Mouse (Mus musculus) adrenal gland, adult 8-10 months (tissue): ENCODE results near the gene Rnf44. TPM values are rescaled to one million over a fixed set of nuclear protein-coding genes. Genes with fewer than 3 reads are reported as not detected.

Experiments used
- DNase-seq: peaks from one replicate; pipeline ENCODE4 v3.0.0; 2022
- total RNA-seq, 4 experiments: library from RNA; stranded (reverse); gene quantifications; 2 replicates each; pipeline ENCODE4 v1.2.4; 2022

Gene Rnf44
- total RNA-seq, 4 experiments from 2014 or later = 117 to 123 (median 122) TPM

GRCm38 (mm10) chr13:54686139-54687053, 7.3 kb downstream of the Rnf44 start:
- DNase-seq = no peak

- no peak for DNase-seq
These were observed 8.5 kb downstream of the Rnf44 start for GRCm38 (mm10) chr13:54685174-54685573.

DNA sequence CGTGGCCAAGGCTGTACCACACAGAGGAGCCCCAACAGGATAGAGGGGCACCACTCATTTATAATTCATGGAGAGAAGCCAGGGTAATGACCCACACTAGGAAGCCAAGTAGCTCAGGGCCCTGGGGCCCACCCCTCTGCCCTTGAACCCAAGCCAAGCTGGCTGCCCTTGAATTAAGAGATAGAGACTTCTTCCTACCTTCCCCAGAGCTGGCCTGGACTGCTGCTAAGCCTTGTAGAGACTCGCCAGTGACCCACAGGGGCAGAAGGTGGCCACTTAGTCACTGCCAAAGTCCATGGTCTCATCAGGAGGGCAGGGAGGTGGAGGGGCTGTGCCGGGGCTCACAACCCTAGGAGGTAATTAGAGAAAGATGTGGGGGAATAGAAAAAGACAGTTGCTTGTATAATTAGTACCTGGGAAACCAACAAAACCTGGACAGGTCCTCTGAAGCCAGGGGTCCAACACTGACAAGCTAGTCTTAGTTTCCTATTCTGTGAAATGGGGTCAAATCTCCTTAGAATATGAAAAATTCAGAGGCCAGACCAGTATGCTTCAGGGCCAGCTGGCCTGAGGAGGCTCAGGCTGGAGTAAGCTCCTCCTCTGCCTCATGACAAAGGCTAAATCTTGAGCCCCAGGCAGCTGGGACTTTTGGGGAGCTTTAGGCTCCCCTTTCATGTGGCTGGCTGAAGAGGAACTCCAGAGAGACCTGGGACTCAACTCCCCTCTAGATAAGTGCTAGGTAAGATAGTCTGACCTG, 9.4 kb downstream of the Rnf44 start:
- DNase-seq = peak; percentile 90

- DNase-seq = no peak
These were observed 10.4 kb downstream of the Rnf44 start for GRCm38 (mm10) chr13:54683301-54683700.

- no peak for DNase-seq
These were observed 12.4 kb downstream of the Rnf44 start for GRCm38 (mm10) chr13:54681291-54681690.

- no peak for DNase-seq
These were observed 13.4 kb downstream of the Rnf44 start for GRCm38 (mm10) chr13:54680184-54680853.

DNA sequence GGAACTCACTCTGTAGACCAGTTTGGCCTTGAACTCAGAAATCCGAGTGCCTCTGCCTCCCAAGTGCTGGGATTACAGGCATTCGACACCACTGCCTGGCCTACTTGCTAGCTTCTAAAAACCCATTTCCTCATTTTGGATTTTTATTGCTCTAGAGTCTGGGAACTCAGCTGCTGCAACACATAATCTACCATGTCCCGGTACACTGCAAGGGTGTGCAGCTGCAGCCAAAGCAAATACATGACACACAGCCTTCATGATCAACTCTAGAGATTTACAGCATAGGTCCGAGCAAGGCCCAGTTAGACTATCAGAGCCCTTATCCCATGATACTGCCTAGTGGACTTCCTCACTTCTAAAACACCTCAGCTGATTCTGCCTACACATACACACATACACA, 15.4 kb downstream of the Rnf44 start:
- no peak for DNase-seq

DNA sequence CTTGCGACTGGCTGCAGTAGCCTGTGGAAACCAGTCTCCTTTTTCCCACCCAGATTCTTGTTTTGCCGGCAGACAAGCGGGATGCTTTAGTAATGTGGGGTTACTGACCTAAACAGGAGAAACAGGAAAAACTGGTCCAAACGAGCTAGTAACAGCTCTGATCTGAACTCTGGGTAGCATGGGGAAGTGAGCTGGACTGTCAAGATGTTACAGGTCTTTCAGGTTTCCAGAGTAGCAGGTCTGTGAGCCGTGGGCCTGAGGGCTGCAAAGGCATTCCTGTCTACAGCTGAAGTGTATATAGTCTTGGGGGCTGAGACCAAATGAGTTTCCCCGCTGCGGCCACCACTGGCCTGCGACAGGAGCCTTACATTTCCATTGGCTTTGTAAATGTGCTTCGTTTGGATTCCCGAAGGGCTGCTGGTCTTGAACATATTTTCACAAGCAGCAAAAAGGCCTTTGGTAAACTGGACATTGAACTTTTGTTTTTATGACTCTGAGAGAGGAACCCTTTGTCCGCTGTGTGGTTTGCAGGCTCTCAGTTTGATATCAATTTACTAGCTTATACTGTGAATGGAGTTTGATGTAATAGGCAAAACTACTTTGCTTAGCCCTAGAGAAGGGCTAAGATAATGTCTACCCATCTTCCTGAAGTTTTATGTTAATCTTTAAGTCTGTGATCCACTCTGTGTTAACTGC, 17.7 kb downstream of the Rnf44 start:
- no peak for DNase-seq

DNA sequence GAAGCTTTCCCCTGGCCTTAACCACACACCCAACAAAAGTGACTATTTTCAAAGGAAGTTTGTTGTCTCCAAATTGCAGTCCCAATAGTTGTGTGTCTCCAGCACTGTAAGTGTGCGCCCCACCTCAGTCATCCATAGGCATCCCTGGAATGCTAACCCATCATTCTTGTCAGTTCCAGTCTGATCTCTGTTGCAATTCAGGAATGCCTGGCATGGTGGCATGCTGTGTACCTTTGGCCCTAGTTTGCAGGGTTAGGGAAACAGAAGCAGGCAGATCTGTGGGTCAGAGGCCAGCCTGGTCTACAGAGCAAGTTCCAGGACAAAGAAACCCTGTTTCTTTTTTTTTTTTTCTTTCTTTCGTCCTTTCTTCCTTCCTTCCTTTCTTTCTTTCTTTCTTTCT, 23.2 kb downstream of the Rnf44 start:
- no peak for DNase-seq

- no peak for DNase-seq
These were observed 28.6 kb downstream of the Rnf44 start for GRCm38 (mm10) chr13:54665062-54665461.

DNA sequence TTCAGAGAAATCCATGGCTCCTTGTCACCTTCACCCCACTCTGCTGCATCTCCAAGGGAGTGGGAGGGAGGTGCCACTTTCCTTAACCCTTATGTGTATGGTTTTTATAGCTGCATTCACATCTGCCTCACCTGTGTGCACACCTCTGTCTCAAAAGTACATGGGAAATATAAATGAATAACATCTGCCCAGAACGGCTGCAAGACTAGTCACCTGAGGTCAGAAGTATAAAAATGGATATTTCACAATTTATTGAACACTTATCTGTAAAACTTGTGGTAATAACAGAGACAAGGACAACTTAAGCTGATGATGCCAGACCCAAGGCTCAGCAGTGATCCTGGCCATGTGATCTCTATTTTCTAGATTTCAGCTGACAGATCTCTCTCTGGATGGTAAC, 29.2 kb downstream of the Rnf44 start:
- DNase-seq = peak; percentile 47

GRCm38 (mm10) chr13:54663999-54664398, 29.7 kb downstream of the Rnf44 start:
- no peak for DNase-seq

DNA sequence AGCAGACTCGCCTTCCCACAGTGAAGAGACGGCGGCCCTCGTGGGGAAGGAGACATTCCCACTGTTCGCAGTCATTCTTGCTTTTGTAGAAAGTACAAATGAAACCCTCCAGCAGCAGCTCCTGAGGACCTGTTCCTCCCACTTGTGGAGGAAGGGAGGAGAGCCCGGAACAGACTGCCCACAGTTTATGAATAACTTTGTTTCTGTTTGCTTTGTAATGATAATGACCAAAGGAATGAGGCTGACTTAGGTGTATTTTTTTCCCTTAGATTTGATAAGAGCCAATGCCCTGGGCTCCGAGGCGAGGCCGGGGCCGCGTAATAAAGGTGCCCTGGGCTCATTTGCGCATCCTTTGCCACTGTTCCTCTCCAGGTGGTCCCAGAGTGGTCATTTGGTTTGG, 32.3 kb downstream of the Rnf44 start:
- no peak for DNase-seq

GRCm38 (mm10) chr13:54660877-54661276, 32.8 kb downstream of the Rnf44 start:
- DNase-seq = no peak

DNA sequence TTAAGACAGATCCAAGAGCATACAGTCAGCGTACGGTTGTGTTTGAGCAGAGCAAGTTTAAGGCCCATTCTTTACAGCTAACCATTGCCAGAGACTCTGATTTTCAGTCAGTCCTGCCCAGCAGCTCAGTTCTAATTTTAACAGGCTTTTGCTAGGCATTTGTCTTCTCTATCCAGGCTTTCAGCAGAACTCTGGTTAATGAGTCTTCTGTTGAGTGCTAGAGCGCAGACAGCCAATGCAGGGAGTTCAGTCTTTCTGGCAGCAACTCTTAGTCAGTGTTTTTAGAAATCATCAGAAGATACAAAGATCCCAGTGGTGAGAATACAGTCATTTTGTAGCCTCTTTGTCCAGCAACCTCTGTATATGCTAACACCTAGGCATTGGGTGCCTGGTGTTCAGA, 43.2 kb downstream of the Rnf44 start:
- DNase-seq = no peak

DNA sequence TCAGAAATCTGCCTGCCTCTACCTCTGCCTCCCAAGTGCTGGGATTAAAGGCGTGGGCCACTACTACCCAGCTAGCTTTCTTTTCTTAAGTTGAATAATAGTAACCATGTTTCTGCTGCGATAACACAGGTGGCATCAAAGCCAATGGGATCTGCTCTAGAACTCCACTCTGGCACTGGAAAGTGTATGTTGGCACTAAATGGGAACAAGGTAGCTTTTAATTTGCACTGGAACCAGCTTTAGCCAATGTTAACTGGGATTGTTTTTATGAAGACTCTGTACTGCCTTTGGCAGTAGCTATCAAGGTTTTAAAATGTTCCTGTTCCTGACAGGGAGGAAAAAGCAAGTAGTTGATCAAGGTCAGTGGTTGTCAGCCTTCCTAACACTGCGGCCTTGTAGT, 58.7 kb downstream of the Rnf44 start:
- DNase-seq = no peak

- DNase-seq = no peak
These were observed 60.9 kb downstream of the Rnf44 start for GRCm38 (mm10) chr13:54632731-54633277.

Other genes with a start within 250 kb of the Rnf44 start
- 10 to 100 TPM; 44.4 to 51.6 (median 48.7) TPM for gene Thoc3, start 225.1 kb downstream of the Rnf44 start, total RNA-seq
- gene Simc1, start 190.1 kb downstream of the Rnf44 start, total RNA-seq = 10 to 100 TPM; 13.5 to 56.8 (median 26.1) TPM
- gene 4833439L19Rik, start 128.5 kb downstream of the Rnf44 start, total RNA-seq = 100 to 1,000 TPM; 162 to 193 (median 173) TPM
- gene Arl10, start 118.9 kb downstream of the Rnf44 start, total RNA-seq = 10 to 100 TPM; 55.4 to 77.4 (median 62.0) TPM
- gene Nop16, start 103.8 kb downstream of the Rnf44 start, total RNA-seq = 10 to 100 TPM; 45.5 to 56.7 (median 51.8) TPM
- gene Higd2a, start 103.7 kb downstream of the Rnf44 start, total RNA-seq = 100 to 1,000 TPM; 214 to 224 (median 218) TPM
- 100 to 1,000 TPM in 2 of 4 experiments, 10 to 100 TPM in 2; 79.4 to 163 (median 115) TPM for gene Cltb, start 82.6 kb downstream of the Rnf44 start, total RNA-seq
- gene Faf2, start 72.1 kb downstream of the Rnf44 start, total RNA-seq = 10 to 100 TPM; 77.1 to 94.3 (median 86.7) TPM
- not detected for gene Cdhr2, start 7.6 kb upstream of the Rnf44 start, total RNA-seq
- gene Gprin1, start 56.0 kb upstream of the Rnf44 start, total RNA-seq = 1 to 10 TPM; 4.0 to 6.4 (median 4.2) TPM
- 1 to 10 TPM; 1.8 to 5.6 (median 3.5) TPM for gene Sncb, start 72.7 kb upstream of the Rnf44 start, total RNA-seq
- gene Eif4e1b, start 90.1 kb upstream of the Rnf44 start, total RNA-seq = not detected
- gene Tspan17, start 95.5 kb upstream of the Rnf44 start, total RNA-seq = 10 to 100 TPM; 38.8 to 45.1 (median 41.8) TPM